Mouse (Mus musculus) left cerebral cortex, adult 18-20 months (tissue): ENCODE results near the gene Anxa6. TPM values are rescaled to one million over a fixed set of nuclear protein-coding genes. Genes with fewer than 3 reads are reported as not detected.
A peak's percentile ranks its signal among the peaks of the same experiment; 100 is the strongest.

Experiments used
- DNase-seq, 2 experiments: peaks; one replicate each; pipeline ENCODE4 v3.0.0; 2021 to 2022; ENCODE audit warnings: low spot score in 2 of 2, mixed read lengths in 1 of 2
- total RNA-seq, 2 experiments: library from RNA; stranded (reverse); gene quantifications; 2 replicates each; pipeline ENCODE4 v1.2.3; 2021

Anxa6 gene
- total RNA-seq, 2 experiments from 2014 or later = 86.6 to 97.2 TPM

DNA sequence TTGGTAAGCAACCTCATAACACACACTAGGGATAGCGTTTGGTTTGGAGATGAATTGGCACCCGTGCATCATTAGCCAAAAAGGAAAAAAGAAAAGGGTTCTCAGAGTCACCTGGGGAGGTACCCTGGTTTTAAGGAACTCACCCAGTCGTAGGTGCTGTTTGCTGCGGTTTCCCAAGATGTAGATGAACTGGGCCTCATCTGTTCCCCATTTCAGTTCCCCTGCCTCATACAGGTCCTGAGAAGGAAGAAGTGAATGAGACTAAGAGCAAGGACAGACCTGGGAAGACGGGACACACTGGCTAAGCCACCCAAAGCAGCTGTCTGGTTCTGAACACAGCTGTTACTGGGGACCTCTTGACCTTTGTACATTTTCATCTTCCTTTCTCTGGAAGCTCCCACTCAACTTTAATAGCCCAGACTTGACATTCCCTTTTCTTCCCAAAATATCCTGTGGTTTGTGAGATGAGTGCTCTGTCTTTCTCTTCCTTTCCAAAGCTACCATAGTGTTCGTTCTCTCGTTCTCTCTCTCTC is 28.2 kb downstream of the Anxa6 start:
- no peak for DNase-seq

DNA sequence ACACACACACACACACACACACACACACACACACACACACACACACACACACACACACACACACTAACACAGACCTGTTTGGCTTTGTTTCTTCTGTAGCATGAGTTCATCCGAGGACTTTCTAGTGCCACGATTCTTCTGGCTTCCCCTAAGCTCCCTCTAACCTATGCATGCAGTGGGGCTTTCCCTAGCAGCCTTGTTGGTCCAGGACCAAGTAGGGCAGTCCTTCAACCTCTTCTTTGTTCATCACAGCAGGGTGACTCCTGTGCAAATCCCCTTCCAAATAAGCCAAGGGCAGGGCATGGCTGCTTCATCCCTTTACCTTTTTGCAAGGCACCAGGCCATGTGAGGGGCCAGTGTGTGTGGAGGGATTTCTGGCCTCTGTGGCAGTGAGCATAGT is 34.5 kb downstream of the Anxa6 start:
- DNase-seq = no peak

DNA sequence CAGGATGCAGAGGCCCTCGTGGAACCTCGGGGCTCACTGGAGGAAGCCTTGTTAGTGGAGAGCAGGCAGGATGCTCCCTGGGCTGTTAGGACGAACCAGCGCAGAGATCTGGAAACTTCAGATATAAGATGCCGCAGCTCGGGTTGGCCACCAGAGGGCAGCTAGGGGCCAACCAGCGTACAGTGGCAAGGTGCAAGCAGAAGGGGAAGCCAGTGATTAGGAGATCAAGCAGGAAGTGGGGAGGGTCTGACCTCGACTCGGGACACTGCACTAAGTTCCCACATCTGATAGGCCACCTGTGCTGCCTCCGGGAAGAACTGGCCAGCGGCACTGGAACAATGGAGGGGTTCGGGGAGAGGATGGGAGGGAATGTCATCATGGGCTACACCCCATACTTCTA is 35.0 kb downstream of the Anxa6 start:
- DNase-seq = peak; percentile 51 to 58

DNA sequence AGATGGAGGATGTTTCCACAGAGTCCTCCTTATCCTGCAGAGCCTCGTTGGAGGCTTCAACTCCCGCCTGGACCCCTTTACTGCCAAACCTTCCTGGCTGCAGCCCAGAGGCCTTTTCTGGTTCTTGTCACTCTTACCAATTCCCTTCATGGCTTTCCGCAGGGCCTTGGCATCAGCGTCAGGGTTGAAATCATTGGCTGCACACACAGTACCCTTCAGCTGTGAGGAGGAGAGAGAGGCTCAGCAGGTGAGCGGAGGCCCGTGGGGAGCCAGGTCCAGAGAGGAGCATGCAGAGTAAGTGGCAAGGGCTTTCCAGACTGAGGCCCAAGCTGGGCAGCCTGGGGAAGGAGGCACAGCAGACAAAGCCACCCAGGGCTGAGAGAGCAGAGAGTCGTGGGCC is 37.1 kb downstream of the Anxa6 start:
- no peak for DNase-seq

DNA sequence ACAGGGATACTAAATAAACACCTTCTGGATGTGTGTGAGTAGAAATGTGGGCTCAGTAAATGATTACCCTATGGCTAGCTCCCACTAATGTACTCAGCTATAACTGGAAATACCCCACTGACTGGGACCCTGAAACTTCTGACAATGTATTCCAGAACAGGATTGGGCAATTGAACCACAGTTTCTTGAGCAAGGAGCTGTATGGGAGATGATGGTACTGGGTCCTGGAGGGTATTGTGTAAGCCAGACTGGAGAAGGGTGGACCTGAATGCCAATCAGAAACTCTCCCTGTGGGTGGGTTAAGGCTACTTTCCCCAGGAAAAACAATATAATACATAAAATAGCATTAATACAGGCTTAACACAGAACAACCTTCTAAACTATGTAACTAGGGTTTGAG is 43.3 kb downstream of the Anxa6 start:
- DNase-seq = no peak

DNA sequence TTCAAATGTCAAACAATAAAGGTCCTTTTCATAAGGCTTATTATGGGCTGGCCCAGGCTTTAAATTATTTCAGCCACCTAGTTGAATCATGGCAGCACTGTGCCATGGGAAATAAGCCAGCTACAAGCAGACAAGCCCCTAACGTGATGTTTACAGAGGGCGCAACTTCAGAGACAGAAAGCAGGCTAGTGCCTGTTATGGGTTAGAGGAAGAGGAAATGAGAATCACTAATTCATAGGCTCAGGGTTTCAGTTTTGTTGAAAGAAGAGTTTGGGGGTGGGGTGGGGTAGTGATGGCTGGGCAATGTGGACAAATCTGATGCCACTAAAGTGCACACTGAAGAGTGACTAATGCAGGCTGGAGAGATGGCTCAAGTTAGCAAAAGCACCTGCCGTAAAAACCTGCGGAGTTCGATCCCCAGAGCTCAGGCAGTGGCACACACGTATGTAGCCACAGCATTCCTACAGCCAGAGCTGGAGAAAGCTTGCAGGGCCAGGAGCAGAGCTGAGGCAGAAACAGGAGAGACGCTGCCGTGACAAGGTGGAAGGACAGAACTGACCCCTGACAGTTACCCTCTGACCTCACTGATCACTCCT is 44.4 kb downstream of the Anxa6 start:
- no peak for DNase-seq

DNA sequence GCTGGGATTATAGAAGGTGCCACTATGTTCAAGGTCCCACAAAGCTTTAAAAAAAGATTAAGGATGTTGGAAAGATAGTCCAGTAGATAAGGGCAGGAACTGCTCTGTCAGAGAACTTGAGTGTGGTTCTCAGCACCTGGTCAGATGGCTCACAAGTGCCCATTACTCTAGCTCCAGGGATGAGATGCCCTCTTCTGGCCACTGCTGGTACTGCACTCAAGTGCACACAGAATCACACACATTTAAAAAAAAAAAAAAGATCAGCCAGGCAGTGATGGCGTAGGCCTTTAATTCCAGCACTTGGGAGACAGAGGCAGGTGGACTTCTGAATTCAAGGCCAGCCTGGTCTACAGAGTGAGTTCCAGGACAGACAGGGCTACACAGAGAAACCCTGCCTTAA is 45.3 kb downstream of the Anxa6 start:
- peak in 1 of 2 experiments; percentile 29 for DNase-seq

DNA sequence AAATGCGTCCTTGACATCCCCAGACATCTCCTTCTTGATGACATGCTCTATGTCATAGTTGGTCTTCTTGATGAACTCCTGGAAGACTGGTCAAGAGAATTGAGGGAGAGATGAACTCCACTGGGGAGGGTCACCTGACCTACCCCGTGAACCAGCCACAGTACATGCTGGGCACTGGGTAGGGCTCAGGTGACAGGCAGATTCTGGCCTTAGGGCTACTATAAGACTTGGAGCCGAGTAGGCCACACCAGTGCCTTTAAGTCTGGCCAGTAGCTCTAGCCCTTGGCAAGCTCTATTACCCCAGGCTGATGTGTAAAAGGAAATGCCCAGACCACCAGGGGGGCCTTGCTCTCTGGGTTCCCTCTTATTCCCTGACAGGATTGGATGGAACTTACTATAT is 48.2 kb downstream of the Anxa6 start:
- DNase-seq = no peak

DNA sequence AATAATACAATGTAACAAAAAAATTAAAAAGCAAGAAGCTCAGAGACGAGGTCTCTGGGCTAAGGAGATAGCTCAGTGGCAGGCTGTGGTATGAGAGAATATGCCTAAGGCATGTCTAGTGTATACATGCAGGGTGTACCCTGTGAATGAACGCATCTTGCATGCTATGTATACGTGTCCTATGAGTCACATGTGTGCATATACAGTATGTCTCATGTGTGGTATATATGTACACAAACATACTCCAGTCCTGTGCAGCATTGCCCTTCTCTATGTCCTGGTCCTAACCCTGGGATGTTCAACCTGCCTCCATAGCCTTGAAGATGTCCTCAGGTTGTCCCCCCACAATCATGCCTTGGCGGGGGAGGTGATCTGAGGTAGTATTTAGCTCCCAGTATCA is 48.7 kb downstream of the Anxa6 start:
- DNase-seq = no peak

DNA sequence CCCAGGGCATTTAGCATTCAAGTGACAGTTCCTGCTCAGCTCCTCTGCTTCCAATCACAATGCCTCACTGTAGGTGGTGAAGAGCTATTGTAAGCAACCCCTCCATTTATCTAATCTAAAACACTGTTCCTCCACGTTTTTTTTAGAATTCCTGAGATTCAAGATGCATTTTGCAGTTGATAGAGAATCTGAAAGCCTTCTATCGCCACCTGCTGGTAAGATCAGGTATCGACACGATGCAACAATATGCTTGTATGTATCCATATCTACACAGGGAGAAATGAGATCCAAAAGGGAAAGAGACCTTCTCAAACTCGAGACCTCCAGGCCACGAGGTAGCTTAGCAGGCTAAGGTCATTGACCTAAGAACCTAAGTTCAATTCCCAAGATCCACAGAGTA is 49.2 kb downstream of the Anxa6 start:
- DNase-seq = peak; percentile 79 to 95

DNA sequence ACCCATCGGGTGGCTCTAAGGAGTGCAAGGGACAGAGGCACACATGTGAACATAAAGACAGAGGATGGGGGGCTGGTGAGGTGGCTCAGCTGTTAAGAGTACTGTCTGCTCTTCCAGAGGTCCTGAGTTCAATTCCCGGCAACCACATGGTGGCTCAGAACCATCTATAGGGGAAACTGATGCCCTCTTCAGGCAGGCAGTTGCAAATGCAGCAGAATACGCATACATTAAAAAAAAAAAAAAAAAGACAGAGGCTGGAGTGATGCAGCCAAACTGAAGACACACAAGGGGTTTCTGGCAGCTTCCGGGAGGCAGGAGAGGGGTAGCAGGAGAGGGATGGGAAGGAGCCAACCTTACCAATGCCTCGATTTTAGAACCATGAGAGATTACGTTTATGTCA is 50.7 kb downstream of the Anxa6 start:
- no peak for DNase-seq

DNA sequence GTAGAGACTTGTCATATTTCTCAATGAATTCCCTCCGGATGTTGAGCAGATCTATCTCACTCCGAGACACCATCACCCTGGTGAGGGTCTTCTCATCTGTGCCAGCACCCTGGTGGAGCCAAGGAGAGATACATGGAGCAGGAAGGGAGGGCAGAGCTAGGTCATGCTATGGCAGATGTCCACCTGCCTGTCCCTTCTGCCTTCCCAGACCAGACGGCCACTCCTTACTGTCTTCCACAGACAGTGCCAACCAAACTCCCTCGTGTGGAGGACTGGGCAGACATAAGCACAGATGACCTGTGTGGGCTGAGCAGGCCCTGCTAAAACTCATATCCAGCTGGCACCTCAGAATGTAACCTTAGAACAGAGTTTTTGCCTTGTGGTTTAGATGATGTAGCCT is 51.6 kb downstream of the Anxa6 start:
- no peak for DNase-seq

DNA sequence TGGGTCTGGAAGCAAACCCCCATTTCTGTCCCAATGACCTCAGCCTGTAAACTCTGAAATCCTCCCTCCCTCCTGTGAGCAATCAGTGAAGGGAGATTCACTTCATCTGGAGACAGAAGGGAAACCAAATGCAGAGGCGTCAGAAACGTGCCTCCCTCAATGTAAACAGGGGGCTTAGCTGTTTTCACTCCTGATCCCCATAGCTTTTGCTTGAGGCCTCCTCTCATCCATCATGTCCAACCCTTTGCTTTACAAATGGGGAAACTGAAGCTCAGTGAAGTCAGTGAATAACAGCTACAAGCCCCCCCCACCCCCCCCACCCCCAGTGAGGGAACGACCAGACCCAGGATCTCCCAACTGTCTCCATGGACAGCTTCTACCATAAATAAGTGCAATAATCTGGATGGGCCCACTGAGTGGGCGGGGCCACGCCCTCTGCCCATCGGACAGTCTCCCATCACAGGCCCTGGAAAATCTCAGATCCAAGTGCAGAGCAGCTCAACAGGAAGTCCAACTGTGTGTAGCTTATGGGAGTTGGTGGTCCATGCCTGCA is 55.8 kb downstream of the Anxa6 start:
- DNase-seq = no peak

DNA sequence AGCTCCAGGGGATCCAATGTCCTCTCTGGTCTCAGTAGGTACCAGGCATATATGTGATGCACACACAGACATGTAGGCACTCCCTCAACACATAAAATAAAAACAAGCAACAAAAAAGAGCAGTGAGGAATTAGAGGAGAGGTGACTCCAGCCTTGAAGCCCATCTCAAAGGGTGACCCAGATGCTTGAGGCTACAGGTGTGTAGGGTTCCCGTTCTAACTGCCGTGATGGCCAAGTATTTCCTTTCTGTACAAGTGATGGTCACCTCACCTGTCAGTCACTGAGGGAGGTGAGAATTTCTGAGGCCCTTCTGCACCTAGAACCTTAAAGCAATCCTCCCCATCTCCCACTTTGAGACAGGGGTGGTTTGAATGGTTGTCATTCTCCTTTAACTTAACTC is 56.9 kb downstream of the Anxa6 start:
- DNase-seq = no peak

DNA sequence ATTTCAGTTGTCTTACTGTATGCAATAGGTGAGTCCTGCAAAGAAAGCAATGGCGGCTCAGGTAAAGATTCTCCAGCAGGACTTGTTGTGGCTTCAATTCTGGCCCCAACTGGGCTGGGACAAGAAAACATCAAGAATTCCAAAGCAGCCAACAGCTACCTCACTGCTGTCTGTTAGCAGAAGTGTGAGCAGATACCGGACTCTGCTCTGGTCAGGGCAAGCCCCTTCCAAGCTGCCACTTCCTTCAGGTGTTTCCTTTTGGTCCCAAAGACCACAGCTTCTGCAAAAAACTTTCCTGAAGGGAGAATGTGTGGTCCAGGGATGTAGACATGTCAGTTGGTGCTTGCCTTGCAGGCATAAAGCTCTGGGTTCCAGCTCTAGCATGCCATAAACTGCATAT is 57.5 kb downstream of the Anxa6 start:
- DNase-seq = no peak

DNA sequence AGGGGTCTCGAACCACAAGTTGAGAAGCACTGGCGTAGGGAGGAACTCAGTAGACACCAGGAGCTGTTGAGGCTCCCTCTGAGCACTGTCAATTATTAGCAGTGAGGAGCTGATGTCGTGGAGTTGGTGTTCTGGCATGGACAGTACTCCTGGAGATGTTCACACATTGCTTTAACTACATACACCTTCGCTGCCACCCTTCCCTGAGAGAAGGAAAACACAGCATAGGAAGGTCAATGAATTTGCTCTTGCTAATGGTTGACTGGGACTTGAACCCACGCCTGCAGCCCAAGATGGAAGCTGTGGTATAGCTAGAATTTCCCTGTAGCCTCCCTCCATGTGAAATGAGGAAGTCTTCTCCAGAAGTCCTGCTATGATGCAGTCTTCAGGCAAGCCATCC is 57.9 kb downstream of the Anxa6 start:
- no peak for DNase-seq

DNA sequence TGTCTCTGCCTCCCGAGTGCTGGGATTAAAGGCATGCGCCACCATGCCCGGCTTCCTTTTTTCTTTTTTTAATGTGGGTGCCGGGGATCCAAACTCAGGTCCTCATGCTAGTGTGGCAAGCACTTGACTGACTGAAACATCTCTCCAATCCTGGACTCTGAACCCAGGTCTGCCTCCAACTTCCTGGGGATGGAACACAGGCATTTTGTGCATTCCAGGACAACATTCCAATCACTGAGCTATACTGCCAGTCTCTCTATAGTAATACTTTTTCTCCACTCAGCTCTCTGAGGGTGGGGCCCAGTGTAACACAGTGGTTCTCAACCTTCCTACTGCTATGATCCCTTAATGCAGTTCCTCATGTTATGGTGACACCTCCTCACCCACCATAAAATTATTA is 58.6 kb downstream of the Anxa6 start:
- no peak for DNase-seq

DNA sequence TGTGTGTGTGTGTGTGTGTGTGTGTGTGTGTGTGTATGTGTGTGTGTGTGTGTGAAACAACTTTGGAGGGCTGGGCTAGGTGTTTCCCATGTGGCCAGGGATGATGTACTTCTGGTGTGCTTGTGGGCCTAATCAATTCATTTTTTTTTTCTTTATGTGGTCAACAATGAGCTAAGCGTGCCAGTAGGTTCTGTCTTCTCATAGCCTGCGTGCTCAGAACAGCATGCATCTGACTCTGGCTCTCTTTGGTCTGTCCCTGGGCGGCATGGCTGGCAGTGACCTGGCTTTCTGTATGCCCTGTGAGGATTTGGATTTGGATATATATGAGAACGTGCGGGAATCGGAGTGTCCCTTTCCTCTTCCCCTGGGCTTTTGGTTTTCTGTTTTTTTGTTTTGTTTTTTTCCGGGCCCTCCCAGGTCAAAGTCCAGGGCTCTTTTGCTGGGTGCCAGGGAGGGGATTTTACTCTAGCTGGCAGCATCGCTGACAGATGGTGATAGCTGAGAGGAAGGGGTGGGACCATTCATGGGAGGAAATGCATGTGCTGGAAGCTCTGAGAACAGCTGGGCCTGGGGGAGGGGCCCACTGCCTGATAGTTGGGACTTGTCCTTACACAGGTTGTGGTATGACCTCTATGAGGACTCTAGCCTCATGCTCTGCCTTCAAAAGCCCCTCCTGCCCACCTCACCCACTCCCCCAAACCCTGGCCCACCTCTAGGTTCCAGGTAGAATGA is 59.6 kb downstream of the Anxa6 start:
- DNase-seq = no peak

DNA sequence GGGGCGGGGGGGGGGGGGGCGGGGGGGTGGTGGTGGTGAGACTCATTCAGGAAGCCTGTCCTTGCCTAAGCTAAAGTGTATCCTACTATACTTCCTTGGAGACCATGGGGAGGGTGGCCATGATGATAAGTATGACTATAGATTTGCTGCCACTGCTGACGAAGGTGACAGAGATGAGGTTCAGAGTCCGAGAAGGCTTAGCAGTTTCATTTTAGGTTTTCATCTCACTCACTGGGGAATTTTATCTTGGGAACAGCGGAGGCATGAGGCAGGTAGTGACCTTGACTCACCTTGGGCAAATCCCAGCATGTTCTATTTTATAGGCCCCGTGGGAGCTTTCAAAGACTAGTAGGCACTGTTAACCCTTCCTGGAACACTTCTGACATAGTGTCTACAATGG is 60.5 kb downstream of the Anxa6 start:
- no peak for DNase-seq

DNA sequence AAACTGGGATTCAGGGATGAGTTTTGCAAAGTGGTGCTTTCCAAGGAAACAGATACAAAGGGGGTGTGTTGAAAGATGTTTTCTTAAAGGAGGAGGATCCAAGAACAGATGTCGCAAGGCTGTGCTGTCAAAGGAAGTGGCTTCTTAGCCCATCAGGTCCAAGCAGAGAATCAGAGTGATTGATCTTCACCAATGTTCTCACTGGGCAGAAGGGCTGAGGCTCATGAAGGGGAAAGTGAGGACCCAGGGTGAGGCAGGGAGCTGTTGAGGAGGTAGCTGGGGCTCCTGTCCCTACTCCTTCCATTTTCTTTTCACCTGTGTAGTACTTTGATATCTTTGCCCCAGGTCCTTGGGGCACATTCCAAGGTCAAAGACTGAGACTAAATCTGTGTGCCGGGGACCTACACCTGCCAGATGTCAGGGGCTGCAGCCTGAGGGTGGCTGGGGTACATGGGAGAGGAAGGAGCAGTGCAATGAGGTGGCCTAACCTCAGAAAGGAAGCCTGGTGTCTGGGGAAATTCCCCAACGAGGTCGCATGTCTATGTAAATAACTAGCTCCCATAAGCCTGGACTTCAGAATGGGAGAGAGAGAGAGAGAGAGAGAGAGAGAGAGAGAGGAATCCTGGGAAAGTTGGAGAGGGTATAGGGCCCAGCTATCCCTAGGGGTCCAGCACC is 61.1 kb downstream of the Anxa6 start:
- no peak for DNase-seq

DNA sequence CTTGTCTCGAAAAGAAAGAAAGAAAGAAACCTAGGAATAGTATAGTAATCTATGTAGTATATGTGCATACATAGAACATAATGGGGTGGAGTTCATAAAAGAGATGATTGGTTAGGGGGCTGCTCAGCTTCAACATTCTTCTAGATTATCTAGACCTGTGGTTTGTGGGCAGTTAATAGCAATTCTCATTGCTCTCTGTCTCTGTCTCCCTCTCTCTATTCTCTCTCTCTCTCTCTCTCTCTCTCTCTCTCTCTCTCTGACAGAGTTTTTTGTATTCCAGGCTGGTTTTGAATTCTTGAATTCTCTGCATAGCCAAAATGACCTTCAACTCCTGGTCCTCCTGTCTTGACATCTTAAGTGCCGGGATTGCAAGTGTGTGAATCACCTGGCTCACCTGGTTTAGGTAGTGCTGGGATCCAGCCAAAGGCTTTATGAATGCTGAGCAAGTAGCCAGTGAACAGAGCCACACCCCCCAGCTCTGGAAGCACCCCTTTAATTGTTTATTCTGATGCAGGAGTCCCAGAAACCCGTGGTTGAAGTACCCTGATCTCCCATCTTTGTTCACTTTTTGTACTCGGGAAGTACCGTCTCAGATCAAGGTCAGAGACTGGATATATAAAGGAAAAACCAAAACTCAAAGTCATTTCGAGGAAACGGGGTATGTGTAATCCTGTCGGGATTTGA is 61.7 kb downstream of the Anxa6 start:
- no peak for DNase-seq

DNA sequence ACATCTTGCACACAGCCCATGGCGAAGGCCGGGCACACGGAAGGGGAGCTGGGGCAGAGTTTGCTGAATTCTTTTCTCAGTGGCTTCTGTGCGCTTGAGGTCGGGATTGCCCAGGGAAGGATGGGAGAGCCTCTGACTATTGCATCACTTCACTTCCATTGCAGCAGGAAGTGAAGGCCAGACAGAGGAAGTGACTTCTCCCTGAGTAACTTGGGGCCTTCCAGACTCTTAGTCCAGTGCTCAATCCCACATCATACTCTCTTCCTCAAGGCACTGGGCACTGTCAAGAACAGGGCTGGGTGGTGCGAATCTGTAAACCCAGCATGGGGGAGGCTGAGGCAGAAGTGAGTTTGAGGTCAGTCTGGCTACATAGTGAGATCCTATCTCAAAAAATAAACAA is 68.0 kb downstream of the Anxa6 start:
- DNase-seq = no peak
